Mouse (Mus musculus): ENCODE measurements around the gene Lgr6. TPM values are rescaled to one million over a fixed set of nuclear protein-coding genes. Genes with fewer than 3 reads are reported as not detected.

The Lgr6 gene
- total RNA-seq, 4 experiments from 2014 or later = 1.2 to 2.4 (median 1.7) TPM

DNA sequence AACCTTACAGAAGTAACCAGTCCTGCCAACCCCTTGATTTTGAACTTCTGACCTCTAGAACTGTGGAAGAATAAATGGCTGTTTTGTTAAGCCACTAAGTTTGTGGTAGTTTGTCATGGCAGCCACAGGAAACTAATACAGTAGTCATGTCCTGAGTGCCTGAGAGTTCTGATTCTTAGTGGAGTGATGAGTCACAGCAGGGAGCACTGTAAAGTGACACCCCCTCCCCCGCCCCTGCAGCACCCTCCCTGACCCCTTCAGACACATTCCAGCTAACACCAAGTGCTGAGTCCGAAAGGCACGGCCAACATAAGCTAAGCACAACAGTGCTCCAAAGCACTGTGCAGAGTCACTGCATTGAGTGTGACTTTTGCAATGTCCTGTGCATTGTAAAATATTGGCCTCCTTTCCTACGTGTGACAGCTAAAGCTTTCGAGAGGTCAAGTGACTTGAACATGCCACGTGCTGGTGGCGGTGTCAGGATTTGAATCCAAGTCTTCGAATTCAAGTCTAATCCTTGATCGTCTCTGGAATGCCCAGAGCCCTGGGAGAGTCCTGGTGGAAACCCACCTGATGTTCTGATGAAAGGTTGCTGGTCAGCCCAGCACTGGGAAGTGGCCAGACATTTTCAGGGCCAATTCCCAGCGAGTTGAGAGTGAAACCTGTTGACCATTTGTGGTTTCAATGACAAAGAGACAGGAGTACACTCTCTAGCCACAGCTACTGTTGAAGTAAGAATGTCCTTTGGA is 88.0 kb downstream of the Lgr6 start:
- DNase-seq (ENCODE audit: low spot score in 2 of 2) = no peak

- no peak for DNase-seq (ENCODE audit: low spot score in 2 of 2)
These were observed 90.1 kb downstream of the Lgr6 start for GRCm38 (mm10) chr1:135014921-135015445.

- DNase-seq (ENCODE audit: low spot score in 2 of 2) = no peak
These were observed 92.6 kb downstream of the Lgr6 start for GRCm38 (mm10) chr1:135012472-135012871.

DNA sequence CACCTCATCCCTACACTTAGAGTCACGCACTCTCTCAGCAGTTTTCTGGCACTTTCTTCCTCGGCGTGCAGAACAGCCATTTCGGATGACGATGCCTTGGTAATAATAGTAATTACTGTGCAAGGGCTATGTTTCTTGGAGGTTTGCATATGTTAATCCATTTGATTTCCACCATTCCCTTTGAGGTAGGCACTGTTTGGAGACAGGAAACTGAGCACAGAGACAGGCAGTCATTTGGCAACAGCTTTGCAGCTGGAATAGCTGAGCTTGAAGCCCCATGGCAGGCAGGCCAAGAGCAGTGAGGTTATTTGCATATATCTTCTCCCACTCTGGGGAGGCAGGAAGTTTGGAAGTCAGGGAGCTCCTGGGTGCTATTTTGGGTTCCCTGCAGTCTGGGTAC is 93.2 kb downstream of the Lgr6 start:
- DNase-seq (ENCODE audit: low spot score in 2 of 2) = no peak

GRCm38 (mm10) chr1:135009833-135010232 is 95.2 kb downstream of the Lgr6 start:
- DNase-seq (ENCODE audit: low spot score in 2 of 2) = no peak

GRCm38 (mm10) chr1:135005696-135006095 is 99.4 kb downstream of the Lgr6 start:
- DNase-seq (ENCODE audit: low spot score in 2 of 2) = no peak

DNA sequence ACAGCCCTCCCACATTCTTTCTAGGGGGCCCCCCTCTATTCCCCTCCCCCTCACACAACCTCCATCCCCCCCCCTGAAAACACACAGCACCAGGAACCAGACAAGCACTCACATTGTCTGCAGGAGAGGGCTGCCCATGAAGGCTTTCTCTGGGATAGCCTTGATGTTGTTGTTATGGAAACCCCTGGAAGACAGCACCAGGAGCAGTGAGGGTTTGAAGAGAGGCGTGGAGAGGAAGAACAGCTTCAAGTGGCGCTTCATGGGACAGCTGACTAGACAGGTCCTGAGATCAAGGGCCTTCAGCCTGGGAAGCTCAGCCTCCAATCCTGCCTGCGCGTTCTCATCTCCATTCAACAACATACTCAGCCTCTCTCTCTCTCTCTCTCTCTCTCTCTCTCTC is 101.7 kb downstream of the Lgr6 start:
- DNase-seq (ENCODE audit: low spot score in 2 of 2) = no peak

GRCm38 (mm10) chr1:135000527-135000926 is 104.5 kb downstream of the Lgr6 start:
- DNase-seq (ENCODE audit: low spot score in 2 of 2) = no peak

GRCm38 (mm10) chr1:134998231-134998630 is 106.8 kb downstream of the Lgr6 start:
- DNase-seq (ENCODE audit: low spot score in 2 of 2) = no peak

GRCm38 (mm10) chr1:134997568-134997967 is 107.5 kb downstream of the Lgr6 start:
- DNase-seq (ENCODE audit: low spot score in 2 of 2) = no peak

GRCm38 (mm10) chr1:134996471-134996870 is 108.6 kb downstream of the Lgr6 start:
- DNase-seq (ENCODE audit: low spot score in 2 of 2) = no peak

- no peak for DNase-seq (ENCODE audit: low spot score in 2 of 2)
These were observed 109.1 kb downstream of the Lgr6 start for GRCm38 (mm10) chr1:134995954-134996353.

- DNase-seq (ENCODE audit: low spot score in 2 of 2) = no peak
These were observed 109.6 kb downstream of the Lgr6 start for GRCm38 (mm10) chr1:134995437-134995836.

DNA sequence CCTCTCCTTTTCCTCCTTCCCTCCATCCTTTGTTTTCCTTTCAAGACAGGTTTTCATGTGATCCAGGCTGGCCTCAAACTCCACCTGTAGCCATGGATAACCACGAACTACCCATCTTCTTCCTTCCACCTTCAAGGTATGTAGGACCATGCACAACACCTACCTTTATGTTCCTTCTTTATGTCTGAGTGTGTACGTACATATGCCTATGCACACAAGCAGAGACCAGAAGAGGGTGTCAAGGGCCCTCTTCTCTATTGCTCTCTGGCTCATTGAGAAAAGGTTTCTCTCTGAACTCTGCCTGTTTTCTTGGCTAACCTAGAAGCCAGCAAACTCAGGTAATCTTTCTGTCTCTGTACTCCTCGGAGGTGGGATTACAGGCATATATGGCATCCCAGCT is 110.3 kb downstream of the Lgr6 start:
- DNase-seq (ENCODE audit: low spot score in 2 of 2) = no peak

DNA sequence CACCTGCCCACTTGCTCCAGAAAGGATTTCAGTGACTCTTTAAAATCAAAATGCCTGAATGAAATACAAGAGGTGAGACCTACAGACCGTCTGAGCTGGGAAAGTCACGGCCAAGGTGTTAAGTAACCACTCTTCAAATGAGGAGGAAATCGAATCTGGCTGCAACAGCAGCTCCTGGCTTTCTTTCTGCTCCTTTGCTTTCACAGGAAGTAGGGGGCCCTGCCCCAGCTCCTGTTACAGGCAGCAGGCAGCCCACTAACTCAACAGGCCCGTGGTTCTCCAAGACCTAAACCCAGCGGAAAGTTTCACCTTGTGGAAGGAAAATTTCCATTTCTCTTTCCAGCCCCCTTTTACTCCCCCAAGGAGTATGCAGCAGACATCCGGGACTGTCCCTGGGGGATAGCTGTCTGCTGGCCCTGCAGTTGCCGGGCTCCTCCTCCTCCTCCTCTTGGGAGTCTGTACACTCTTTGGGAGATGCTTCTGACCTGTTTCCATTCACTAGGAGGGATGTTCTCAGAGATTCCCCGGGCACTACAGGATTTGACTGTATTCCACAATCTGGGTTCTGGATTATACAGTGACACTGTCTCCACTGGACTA is 112.9 kb downstream of the Lgr6 start:
- no peak for DNase-seq (ENCODE audit: low spot score in 2 of 2)

DNA sequence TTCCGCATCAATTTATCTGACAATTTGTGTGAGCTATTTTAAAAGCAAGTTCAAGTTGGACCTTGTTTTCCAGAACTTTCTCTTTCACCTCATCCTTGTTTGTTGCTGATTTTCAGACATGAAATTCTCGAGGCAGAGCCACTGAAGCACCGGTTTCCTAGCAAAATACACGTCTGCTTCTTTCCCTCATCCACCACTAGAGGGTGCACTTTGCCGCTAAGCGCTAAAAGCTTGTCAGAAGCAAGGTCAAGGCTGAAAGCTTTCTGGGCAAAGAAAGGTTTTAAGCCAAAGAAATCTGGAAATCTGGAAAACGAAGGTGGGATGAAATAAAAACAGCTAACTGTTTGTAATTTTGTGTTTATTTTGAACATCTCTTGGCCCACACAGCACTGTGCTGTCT is 115.7 kb downstream of the Lgr6 start:
- DNase-seq (ENCODE audit: low spot score in 2 of 2) = peak in 1 of 2 experiments; percentile 52

GRCm38 (mm10) chr1:134987962-134988341 is 117.1 kb downstream of the Lgr6 start:
- no peak for DNase-seq (ENCODE audit: low spot score in 2 of 2)

GRCm38 (mm10) chr1:134987173-134987961 is 117.7 kb downstream of the Lgr6 start:
- peak; percentile 23 to 40 for DNase-seq (ENCODE audit: low spot score in 2 of 2)

- no peak for DNase-seq (ENCODE audit: low spot score in 2 of 2)
These were observed 132.2 kb downstream of the Lgr6 start for GRCm38 (mm10) chr1:134972920-134973319.

- no peak for DNase-seq (ENCODE audit: low spot score in 2 of 2)
These were observed 139.6 kb downstream of the Lgr6 start for GRCm38 (mm10) chr1:134965430-134965829.

GRCm38 (mm10) chr1:134962821-134963220 is 142.3 kb downstream of the Lgr6 start:
- no peak for DNase-seq (ENCODE audit: low spot score in 2 of 2)
